Mouse (Mus musculus): ENCODE data around the gene Gm11032.

Gene Gm11032

GRCm38 (mm10) chr11:4659818-4660217 lies 40.0 kb downstream of the Gm11032 start:
- TF ChIP-seq GATA4 (IDR thresholded peaks at IDR 0.05; ENCODE audit: insufficient replicate concordance, low read length), result no peak

- TF ChIP-seq GATA4 (IDR thresholded peaks at IDR 0.05; ENCODE audit: insufficient replicate concordance, low read length), result no peak
Measured at GRCm38 (mm10) chr11:4660309-4661025, 40.6 kb downstream of the Gm11032 start.

- no peak for TF ChIP-seq GATA4 (IDR thresholded peaks at IDR 0.05; ENCODE audit: insufficient replicate concordance, low read length)
Measured at GRCm38 (mm10) chr11:4661324-4661723, 41.5 kb downstream of the Gm11032 start.

GRCm38 (mm10) chr11:4661871-4662495 lies 42.1 kb downstream of the Gm11032 start:
- no peak for TF ChIP-seq GATA4 (IDR thresholded peaks at IDR 0.05; ENCODE audit: insufficient replicate concordance, low read length)

GRCm38 (mm10) chr11:4662496-4662878 lies 42.6 kb downstream of the Gm11032 start:
- no peak for TF ChIP-seq GATA4 (IDR thresholded peaks at IDR 0.05; ENCODE audit: insufficient replicate concordance, low read length)
